Mouse (Mus musculus) liver, embryonic 14.5 days (tissue): ENCODE results near the gene Foxp2. TPM values are rescaled to one million over a fixed set of nuclear protein-coding genes. Genes with fewer than 3 reads are reported as not detected.

Source experiments
- ATAC-seq: fragments of 200-750 bp; cut with Nextera tagmentation; 2 replicates; pipeline ENCODE4 v1.8.0; 2017; ENCODE audit warnings: moderate number of reproducible peaks, mild to moderate bottlenecking, moderate library complexity; ENCODE audit not compliant: insufficient read depth
- DNase-seq, 3 experiments: peaks; one replicate each; pipeline ENCODE4 v3.0.0-alpha.2; 2012 to 2013; ENCODE audit warnings: low read depth in 3 of 3, low spot score in 3 of 3
- H3K27ac ChIP-seq: fragments of 300-500 bp; sonication (generic); 2 replicates; pipeline ENCODE4 v1.5.1; 2014; ENCODE audit warnings: moderate library complexity, mild to moderate bottlenecking, control low read depth, inconsistent platforms
- H3K27me3 ChIP-seq: fragments of 300-500 bp; sonication (generic); 2 replicates; pipeline ENCODE4 v1.6.1; 2014; ENCODE audit warnings: mild to moderate bottlenecking, low read length, moderate library complexity; ENCODE audit not compliant: control insufficient read depth, insufficient read depth
- H3K36me3 ChIP-seq: fragments of 300-500 bp; sonication (generic); replicated peaks from 2 replicates; pipeline ENCODE4 v1.6.1; 2014; ENCODE audit warnings: low read depth; ENCODE audit not compliant: control insufficient read depth, insufficient read depth
- H3K4me1 ChIP-seq, 2 experiments: fragments of 200-500 bp in 1 of 2; fragments of 300-500 bp in 1 of 2; sonication (generic) in 1 of 2; replicated peaks; 2 replicates each; pipeline ENCODE4 v1.6.1; 2012 to 2014; ENCODE audit warnings: antibody characterized with exemption in 1 of 2, inconsistent platforms in 1 of 2, low read length in 1 of 2; ENCODE audit not compliant: control insufficient read depth in 2 of 2, insufficient read depth in 2 of 2
- H3K4me2 ChIP-seq: fragments of 300-500 bp; sonication (generic); 2 replicates; pipeline ENCODE4 v1.6.1; 2014; ENCODE audit warnings: low read depth, mild to moderate bottlenecking, control low read depth, moderate library complexity
- H3K4me3 ChIP-seq, 2 experiments: fragments of 200-500 bp in 1 of 2; fragments of 300-500 bp in 1 of 2; sonication (generic) in 1 of 2; 2 replicates each; pipeline ENCODE4 v1.5.1; 2012 to 2014; ENCODE audit warnings: low read depth in 2 of 2, low read length in 2 of 2, mild to moderate bottlenecking in 2 of 2, control low read depth in 1 of 2, inconsistent platforms in 1 of 2, moderate library complexity in 1 of 2; ENCODE audit not compliant: insufficient read depth in 1 of 2
- H3K9ac ChIP-seq: fragments of 300-500 bp; sonication (generic); replicated peaks from 2 replicates; pipeline ENCODE4 v1.6.1; 2014; ENCODE audit warnings: mild to moderate bottlenecking, control low read depth, moderate library complexity
- H3K9me3 ChIP-seq: fragments of 300-500 bp; sonication (generic); 2 replicates; pipeline ENCODE4 v1.6.1; 2016; ENCODE audit warnings: low read length, mixed read lengths; ENCODE audit not compliant: control insufficient read depth
- CTCF ChIP-seq: IDR thresholded peaks from 2 replicates; pipeline ENCODE4 v1.5.1; 2016; ENCODE audit warnings: antibody characterized with exemption, low read depth, control low read depth
- EP300 ChIP-seq: IDR thresholded peaks from 2 replicates; pipeline ENCODE4 v1.6.1; 2016; ENCODE audit warnings: antibody characterized with exemption, low read depth
- WGBS: fragments of 180-500 bp; shearing (Covaris S2); extraction: QIAGEN DNeasy Blood & Tissue Kit; methylation state at CpG from one replicate; pipeline ENCODE4 v1.1.7; 2014; ENCODE audit not compliant: insufficient replicate concordance; 5-methylcytosine and 5-hydroxymethylcytosine counted together
- polyA plus RNA-seq, 2 experiments: library from polyadenylated mRNA; depleted of rRNA in 1 of 2; stranded (reverse) in 1 of 2; unstranded in 1 of 2; fragments of >200 nt; fragmentation: Nextera tagmentation in 1 of 2; extraction: Ambion mirVana in 1 of 2; gene quantifications; 2 replicates each; pipeline versions ENCODE4 v1.2.1 to v1.2.3; 2012 to 2014

The Foxp2 gene
- polyA plus RNA-seq, 2 experiments, result 0.27 to 0.28 TPM

DNA sequence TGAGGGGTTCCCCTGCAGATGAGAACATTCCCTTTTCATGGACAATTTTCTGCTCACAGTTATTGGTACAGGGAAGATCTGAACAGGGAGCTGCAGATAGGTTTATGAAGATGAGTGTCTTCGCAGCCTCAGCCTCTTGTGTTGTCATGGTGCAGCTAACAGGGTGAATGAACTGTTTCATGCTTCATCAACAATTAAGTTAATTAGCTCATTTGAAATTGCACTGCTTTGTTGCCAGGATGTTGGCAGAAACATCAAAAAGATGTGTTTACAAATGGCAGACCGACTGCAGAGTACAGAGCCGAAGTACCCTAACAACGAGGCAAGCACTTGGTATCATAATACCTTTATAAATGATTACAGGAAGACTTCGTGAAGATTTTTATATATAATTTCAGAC lies 496.3 kb downstream of the Foxp2 start:
- WGBS, result 63% methylated on average over 5 of the region's 5 CpGs
- H3K27ac ChIP-seq, result no peak overlapping the region
- H3K9ac ChIP-seq, result no peak overlapping the region
- TF ChIP-seq CTCF (no peak), EP300 (no peak)
- no peak for DNase-seq
- ATAC-seq, result no peak
- H3K9me3 ChIP-seq, result no peaks in the 10 kb centered on the region
- H3K27me3 ChIP-seq, result no peaks in the 10 kb centered on the region
- no peak overlapping the region for H3K4me3 ChIP-seq
- no peaks in the 10 kb centered on the region for H3K36me3 ChIP-seq
- H3K4me2 ChIP-seq, result no peak overlapping the region
- H3K4me1 ChIP-seq, result no peaks in the 10 kb centered on the region

- Histone ChIP-seq H3K4me3 (no peak overlapping the region), H3K27ac (no peak overlapping the region), H3K36me3 (no peaks in the 10 kb centered on the region), H3K4me2 (no peak overlapping the region), H3K4me1 (no peaks in the 10 kb centered on the region), H3K27me3 (no peaks in the 10 kb centered on the region), H3K9ac (no peak overlapping the region), H3K9me3 (no peaks in the 10 kb centered on the region)
- ATAC-seq, result no peak
- TF ChIP-seq EP300, result no peak
- TF ChIP-seq CTCF, result no peak
- no peak for DNase-seq
- 56% methylated on average over 3 of the region's 3 CpGs for WGBS
These were observed 500.0 kb downstream of the Foxp2 start for GRCm38 (mm10) chr6:15401138-15401537.

DNA sequence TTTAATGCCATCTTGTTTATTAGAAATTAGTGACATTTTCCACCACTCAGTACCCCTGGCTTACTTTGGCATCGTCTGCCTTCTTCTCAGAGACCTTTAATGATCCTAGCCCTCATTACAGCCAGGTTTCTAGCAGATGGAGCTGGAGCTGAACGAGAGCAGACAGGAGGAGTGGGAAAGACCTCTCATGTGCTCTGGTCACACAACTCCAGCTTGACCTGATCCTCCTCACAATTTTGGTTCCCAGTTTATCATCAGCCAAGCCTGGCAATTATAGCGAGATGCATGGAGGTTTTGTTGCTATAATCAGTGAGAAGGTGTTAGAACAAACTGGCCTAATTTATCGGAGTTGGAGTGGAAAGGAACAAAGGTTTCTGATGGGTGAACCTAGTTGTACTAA lies 500.9 kb downstream of the Foxp2 start:
- H3K4me3 ChIP-seq, result no peak overlapping the region
- DNase-seq (no peak), ATAC-seq (no peak)
- TF ChIP-seq EP300 (no peak), CTCF (no peak)
- no peaks in the 10 kb centered on the region for H3K4me1 ChIP-seq
- no peaks in the 10 kb centered on the region for H3K27me3 ChIP-seq
- WGBS, result 56% methylated on average over 4 of the region's 4 CpGs
- no peak overlapping the region for H3K27ac ChIP-seq
- no peak overlapping the region for H3K4me2 ChIP-seq
- no peaks in the 10 kb centered on the region for H3K9me3 ChIP-seq
- no peak overlapping the region for H3K9ac ChIP-seq
- H3K36me3 ChIP-seq, result no peaks in the 10 kb centered on the region

- H3K27me3 ChIP-seq, result no peaks in the 10 kb centered on the region
- peaks cover 0 to 7% of the 10 kb centered on the region in 2 experiments; a peak in 2 of 4 replicates for H3K4me1 ChIP-seq
- TF ChIP-seq EP300 (no peak), CTCF (no peak)
- H3K4me2 ChIP-seq, result no peak overlapping the region
- DNase-seq (no peak), ATAC-seq (no peak)
- H3K4me3 ChIP-seq, result no peak overlapping the region
- WGBS, result 39% methylated on average over 4 of the region's 4 CpGs
- H3K9me3 ChIP-seq, result no peaks in the 10 kb centered on the region
- H3K36me3 ChIP-seq, result no peaks in the 10 kb centered on the region
- H3K27ac ChIP-seq, result no peak overlapping the region
- no peak overlapping the region for H3K9ac ChIP-seq
These were observed 514.0 kb downstream of the Foxp2 start for GRCm38 (mm10) chr6:15415099-15415498.

- no peaks in the 10 kb centered on the region for H3K4me1 ChIP-seq
- no peak overlapping the region for H3K27ac ChIP-seq
- no peak overlapping the region for H3K4me3 ChIP-seq
- H3K27me3 ChIP-seq, result no peaks in the 10 kb centered on the region
- ATAC-seq (no peak), DNase-seq (no peak)
- no peaks in the 10 kb centered on the region for H3K9me3 ChIP-seq
- WGBS, result 55% methylated on average over 2 of the region's 2 CpGs
- TF ChIP-seq CTCF (no peak), EP300 (no peak)
- no peaks in the 10 kb centered on the region for H3K36me3 ChIP-seq
- no peak overlapping the region for H3K9ac ChIP-seq
- H3K4me2 ChIP-seq, result no peak overlapping the region
These were observed 558.6 kb downstream of the Foxp2 start for GRCm38 (mm10) chr6:15459701-15460100.
